Mouse (Mus musculus): Measurements from ENCODE around the gene Supt5.

- TF ChIP-seq CTCF (IDR thresholded peaks at IDR 0.05 in 2 of 3, conservative IDR thresholded peaks at IDR 0.05 in 1 of 3; ENCODE audit: control insufficient read depth in 1 of 3, insufficient read depth in 1 of 3, low read depth in 2 of 3, low read length in 3 of 3, poor library complexity in 1 of 3, severe bottlenecking in 1 of 3) = no peak
- TF ChIP-seq BHLHE40 (IDR thresholded peaks at IDR 0.05; ENCODE audit: borderline replicate concordance, low read depth, low read length) = no peak
- no peak for TF ChIP-seq USF2 (IDR thresholded peaks at IDR 0.05; ENCODE audit: borderline replicate concordance in 1 of 2, insufficient read depth in 1 of 2, low read depth in 1 of 2, low read length in 2 of 2)
These were observed 38.9 kb upstream of the Supt5 start for GRCm38 (mm10) chr7:28377190-28378065.

Data from MEL (cell line).